15 mouse cellular contexts compared by ENCODE assay signal in the genomic region with DNA sequence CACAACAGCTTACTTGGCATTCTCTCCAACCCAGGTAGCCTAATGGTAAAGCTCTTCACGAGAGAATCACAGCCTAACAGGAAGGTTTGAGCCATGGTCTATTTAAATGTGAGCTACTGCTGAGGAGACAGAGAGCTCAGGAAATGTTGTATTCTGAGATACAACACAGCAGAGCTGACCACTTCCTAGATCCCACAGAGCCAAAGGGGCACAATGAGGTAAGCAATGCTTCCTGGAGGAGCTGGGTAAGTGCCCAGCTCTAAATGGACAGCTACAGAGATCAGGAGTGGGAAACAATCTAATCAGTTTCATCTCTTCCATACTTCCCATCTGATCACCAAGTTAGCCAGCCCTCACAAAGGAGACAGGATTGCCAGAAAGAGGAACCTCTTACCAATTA. TPM values are rescaled to one million over a fixed set of nuclear protein-coding genes. Genes with fewer than 3 reads are reported as not detected.
DNase-seq lines count a peak whose midpoint lies in the region; ATAC-seq and TF ChIP-seq lines count a peak whose summit lies in the region.
"Had no signal": no experiment of that assay in that cellular context is flagged by ENCODE, and none has a peak within 500 bp of the region (broad histone marks: within the 10 kb centered on the region; RNA-seq: fewer than 3 reads in every experiment).

No protein-coding gene starts in this region.

- no peaks in the 10 kb centered on the region for H3K36me3 ChIP-seq in forebrain, embryonic 12.5 days (replicated peaks)
- H3K36me3 ChIP-seq in forebrain, embryonic 16.5 days (ENCODE audit: control insufficient read depth, insufficient read depth) = no peaks in the 10 kb centered on the region
- no peaks in the 10 kb centered on the region for H3K36me3 ChIP-seq in kidney, postnatal 0 days (ENCODE audit: insufficient read depth, low read length)
- H3K36me3 ChIP-seq: embryonic facial prominence, embryonic 12.5 days; hindbrain, embryonic 13.5 days; neural tube, embryonic 12.5 days had no signal

- H3K27me3 ChIP-seq in forebrain, embryonic 12.5 days = no peaks in the 10 kb centered on the region
- H3K27me3 ChIP-seq in forebrain, embryonic 16.5 days (replicated peaks; ENCODE audit: control insufficient read depth, insufficient read depth, low read length) = no peaks in the 10 kb centered on the region
- H3K27me3 ChIP-seq in kidney, postnatal 0 days (ENCODE audit: insufficient read depth, low read length) = no peaks in the 10 kb centered on the region
- H3K27me3 ChIP-seq: embryonic facial prominence, embryonic 12.5 days; hindbrain, embryonic 13.5 days; neural tube, embryonic 12.5 days had no signal

- H3K4me3 ChIP-seq in forebrain, embryonic 12.5 days (replicated peaks) = no peak overlapping the region
- H3K4me3 ChIP-seq in forebrain, embryonic 16.5 days (replicated peaks; ENCODE audit: low read length) = no peak overlapping the region
- no peak overlapping the region for H3K4me3 ChIP-seq in kidney, postnatal 0 days (replicated peaks; ENCODE audit: low read depth, low read length)
- H3K4me3 ChIP-seq: embryonic facial prominence, embryonic 12.5 days; hindbrain, embryonic 13.5 days; neural tube, embryonic 12.5 days had no signal

- WGBS in forebrain, embryonic 12.5 days = 86% methylated on average over 1 of the region's 1 CpGs
- WGBS in forebrain, embryonic 16.5 days = 86% methylated on average over 1 of the region's 1 CpGs
- WGBS in kidney, postnatal 0 days = 82% methylated on average over 1 of the region's 1 CpGs

- 0 out of 2 replicates have a peak overlapping the region, but pooled peaks have one; percentile 13 for H3K27ac ChIP-seq in forebrain, embryonic 12.5 days
- no peak overlapping the region for H3K27ac ChIP-seq in forebrain, embryonic 16.5 days (ENCODE audit: low read length)
- H3K27ac ChIP-seq in kidney, postnatal 0 days = no peak overlapping the region; the same call in 1 of the 2 replicates
- H3K27ac ChIP-seq: embryonic facial prominence, embryonic 12.5 days; hindbrain, embryonic 13.5 days; neural tube, embryonic 12.5 days had no signal

- peak; percentile 39 for DNase-seq in kidney, postnatal 0 days (ENCODE audit: low spot score)
- no peak for DNase-seq in kidney, adult 18-20 months
- DNase-seq in lung, postnatal 36 days = peak; percentile 75
- no peak for DNase-seq in ovary, adult 18-20 months (ENCODE audit: low spot score)
- DNase-seq in retina, embryonic 14.5 days (ENCODE audit: low spot score) = no peak
- DNase-seq: adrenal gland, adult 8-10 months; cerebellum, adult 11-12 months had no signal

- no peak for TF ChIP-seq CTCF in kidney, postnatal 0 days (IDR thresholded peaks at IDR 0.05; ENCODE audit: low read depth)

- H3K4me1 ChIP-seq in forebrain, embryonic 12.5 days = no peaks in the 10 kb centered on the region
- no peaks in the 10 kb centered on the region for H3K4me1 ChIP-seq in forebrain, embryonic 16.5 days (replicated peaks; ENCODE audit: control insufficient read depth, insufficient read depth, low read length)
- H3K4me1 ChIP-seq in kidney, postnatal 0 days (replicated peaks; ENCODE audit: insufficient read depth, low read length) = no peaks in the 10 kb centered on the region
- H3K4me1 ChIP-seq: embryonic facial prominence, embryonic 12.5 days; hindbrain, embryonic 13.5 days; neural tube, embryonic 12.5 days had no signal

- no peaks in the 10 kb centered on the region for H3K9me3 ChIP-seq in forebrain, embryonic 12.5 days
- H3K9me3 ChIP-seq in forebrain, embryonic 16.5 days (ENCODE audit: control insufficient read depth, low read length) = no peaks in the 10 kb centered on the region
- H3K9me3 ChIP-seq in kidney, postnatal 0 days (replicated peaks; ENCODE audit: low read length) = no peaks in the 10 kb centered on the region
- H3K9me3 ChIP-seq: embryonic facial prominence, embryonic 12.5 days; hindbrain, embryonic 13.5 days; neural tube, embryonic 12.5 days had no signal

- ATAC-seq in forebrain, embryonic 12.5 days (ENCODE audit: low FRiP score) = no peak
- ATAC-seq in forebrain, embryonic 16.5 days = no peak
- no peak for ATAC-seq in kidney, postnatal 0 days (replicated peaks; ENCODE audit: low FRiP score, low read depth)
- peak; percentile 83 for ATAC-seq in common myeloid progenitor, adult 5-6 weeks (replicated peaks; ENCODE audit: low read depth, poor library complexity, severe bottlenecking)

- H3K4me2 ChIP-seq in forebrain, embryonic 12.5 days = no peak overlapping the region
- H3K4me2 ChIP-seq in forebrain, embryonic 16.5 days (ENCODE audit: low read length) = no peak overlapping the region
- no peak overlapping the region for H3K4me2 ChIP-seq in kidney, postnatal 0 days (ENCODE audit: low read length)
- H3K4me2 ChIP-seq: embryonic facial prominence, embryonic 12.5 days; hindbrain, embryonic 13.5 days; neural tube, embryonic 12.5 days had no signal

- no peak overlapping the region for H3K9ac ChIP-seq in forebrain, embryonic 12.5 days
- H3K9ac ChIP-seq in forebrain, embryonic 16.5 days (replicated peaks; ENCODE audit: low read depth, low read length) = no peak overlapping the region
- no peak overlapping the region for H3K9ac ChIP-seq in kidney, postnatal 0 days (ENCODE audit: low read depth, low read length)
- H3K9ac ChIP-seq: embryonic facial prominence, embryonic 12.5 days; hindbrain, embryonic 13.5 days; neural tube, embryonic 12.5 days had no signal

RNA-seq across cellular contexts. Expression of gene 4931406P16Rik, which starts 22.1 kb away (rescaled TPM):
- polyA plus RNA-seq in forebrain, embryonic 12.5 days (2016; fragmentation: Nextera tagmentation; extraction: Ambion mirVana) = 33.4 and 33.5 TPM in 2 replicates
- 28.2 and 31.5 TPM in 2 replicates for polyA plus RNA-seq in forebrain, embryonic 16.5 days (2015; fragmentation: Nextera tagmentation; extraction: Ambion mirVana)
- 39.1 and 41.2 TPM in 2 replicates for polyA plus RNA-seq in kidney, postnatal 0 days (2015; fragmentation: Nextera tagmentation; extraction: Ambion mirVana)
- 14.6 and 23.7 TPM in 2 replicates for total RNA-seq in common myeloid progenitor, adult 5-6 weeks (2017)

RNA-seq across cellular contexts. Expression of gene Gm6096, which starts 40.4 kb away (rescaled TPM):
- polyA plus RNA-seq in forebrain, embryonic 12.5 days (2016; fragmentation: Nextera tagmentation; extraction: Ambion mirVana) = not detected in 2 replicates
- polyA plus RNA-seq in forebrain, embryonic 16.5 days (2015; fragmentation: Nextera tagmentation; extraction: Ambion mirVana) = 0.73 TPM in 1 of 2 replicates, not detected in the other
- 0.32 TPM in 1 of 2 replicates, not detected in the other for polyA plus RNA-seq in kidney, postnatal 0 days (2015; fragmentation: Nextera tagmentation; extraction: Ambion mirVana)
- not detected in 2 replicates for total RNA-seq in common myeloid progenitor, adult 5-6 weeks (2017)
- total RNA-seq: adrenal gland, adult 8-10 months; layer of hippocampus, postnatal 10 days had no signal
- polyA plus RNA-seq: embryonic facial prominence, embryonic 12.5 days; hindbrain, embryonic 13.5 days; neural tube, embryonic 12.5 days; small intestine, adult 2 months had no signal

Comparison
In these comparisons a context has a peak if more than half of its experiments do, and no peak if none do; other contexts are left out.
1. DNase-seq: peak in kidney, postnatal 0 days (single experiment) and lung, postnatal 36 days (single experiment); none in kidney, adult 18-20 months (single experiment), ovary, adult 18-20 months (single experiment) and retina, embryonic 14.5 days (single experiment).